Mouse (Mus musculus): Measurements from ENCODE around the gene Dse.

GRCm38 (mm10) chr10:34246106-34246505, 38.6 kb upstream of the Dse start:
- no peak for TF ChIP-seq CTCF (IDR thresholded peaks at IDR 0.05; ENCODE audit: borderline replicate concordance, control insufficient read depth, extremely low read depth, insufficient read depth, low read length, poor library complexity)
- no peak for TF ChIP-seq POLR2A (IDR thresholded peaks at IDR 0.05; ENCODE audit: control insufficient read depth, extremely low read depth, insufficient read depth, low read length, poor library complexity)

All from thymus, adult 2 months (tissue).